Mouse (Mus musculus): Measurements from ENCODE around the gene Dot1l. TPM values are rescaled to one million over a fixed set of nuclear protein-coding genes. Genes with fewer than 3 reads are reported as not detected.

Gene Dot1l
- 46.3 and 56.0 TPM in 2 replicates for polyA plus RNA-seq (2012; rRNA removed)

DNA sequence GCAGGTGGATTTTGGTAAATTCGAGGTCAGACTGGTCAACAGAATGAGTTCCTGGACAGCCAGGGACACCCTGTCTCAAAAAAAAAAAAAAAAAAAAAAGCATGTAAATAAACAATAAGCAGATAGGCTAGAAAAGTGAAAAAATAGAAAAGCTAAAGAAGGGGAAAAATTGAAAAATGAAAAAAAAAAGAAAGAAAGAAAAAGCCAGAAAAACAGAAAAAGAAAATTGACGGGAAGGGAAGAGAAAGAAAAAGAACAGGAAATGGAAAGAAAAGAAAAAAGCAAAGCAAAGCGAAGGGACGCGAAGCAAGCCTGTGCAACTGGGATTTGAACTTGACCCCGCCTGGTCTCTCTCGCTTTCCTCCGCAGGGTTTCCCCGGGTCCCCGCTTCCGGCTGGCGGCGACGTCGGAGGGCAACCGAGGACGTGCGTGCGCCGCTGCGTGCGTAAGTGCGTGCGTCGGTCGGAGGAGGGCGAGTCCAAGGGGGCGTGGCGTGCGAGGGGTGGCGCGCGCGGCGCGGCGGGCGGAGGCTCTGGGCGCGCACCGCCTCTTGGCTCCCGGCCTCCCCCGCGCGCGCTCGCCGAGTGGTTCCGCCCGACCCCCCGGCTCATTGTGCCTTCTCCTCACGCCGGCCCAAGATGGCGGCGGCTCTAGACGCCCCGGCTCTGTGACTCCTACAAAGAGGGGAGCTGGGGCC lies at the start of gene Dot1l:
Gene Dot1l, plus strand, starts transcription at position 613 of the 697 bp plus-strand sequence.

DNA sequence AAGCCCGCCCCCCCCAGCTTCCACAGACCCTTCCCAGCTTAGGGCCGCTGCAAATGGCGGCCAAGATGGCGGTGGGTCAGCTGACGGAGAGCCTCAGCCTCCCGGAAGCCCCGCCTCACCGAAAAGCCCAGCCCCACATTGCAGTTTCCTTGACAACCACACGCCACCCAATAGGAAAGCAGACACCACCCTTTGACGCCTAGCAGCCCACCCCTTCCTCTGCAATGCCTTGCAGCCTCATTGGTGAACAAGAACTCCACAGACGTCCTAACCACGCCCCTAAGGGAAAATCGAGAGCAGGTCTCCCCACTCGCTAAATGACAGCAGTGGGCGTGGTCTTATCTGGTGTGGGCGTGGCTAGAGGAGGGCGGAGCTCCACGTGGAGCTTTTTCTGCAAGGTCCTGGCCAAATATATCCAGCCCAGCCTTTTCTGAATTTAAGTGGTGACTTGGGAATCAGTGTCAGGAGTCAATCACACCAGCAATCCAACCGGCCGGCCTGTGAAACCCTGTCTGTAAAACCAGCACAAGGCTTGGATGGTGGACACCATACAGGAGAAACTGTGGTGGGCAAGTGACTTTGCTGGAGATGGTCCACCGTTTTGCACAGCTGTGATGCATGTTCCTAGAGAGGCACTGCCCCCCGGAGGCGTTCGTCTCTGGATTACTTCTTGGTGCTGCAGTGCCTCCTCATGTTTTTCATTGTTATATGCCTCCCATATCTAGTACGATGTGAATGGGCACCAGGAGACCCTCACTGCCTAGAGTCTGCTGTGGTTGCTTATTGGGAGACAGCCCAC lies 12.6 kb upstream of the Dot1l start, which contains the start of gene Ap3d1:
Gene Ap3d1, minus strand, starts transcription at position 85 of the 799 bp plus-strand sequence.

DNA sequence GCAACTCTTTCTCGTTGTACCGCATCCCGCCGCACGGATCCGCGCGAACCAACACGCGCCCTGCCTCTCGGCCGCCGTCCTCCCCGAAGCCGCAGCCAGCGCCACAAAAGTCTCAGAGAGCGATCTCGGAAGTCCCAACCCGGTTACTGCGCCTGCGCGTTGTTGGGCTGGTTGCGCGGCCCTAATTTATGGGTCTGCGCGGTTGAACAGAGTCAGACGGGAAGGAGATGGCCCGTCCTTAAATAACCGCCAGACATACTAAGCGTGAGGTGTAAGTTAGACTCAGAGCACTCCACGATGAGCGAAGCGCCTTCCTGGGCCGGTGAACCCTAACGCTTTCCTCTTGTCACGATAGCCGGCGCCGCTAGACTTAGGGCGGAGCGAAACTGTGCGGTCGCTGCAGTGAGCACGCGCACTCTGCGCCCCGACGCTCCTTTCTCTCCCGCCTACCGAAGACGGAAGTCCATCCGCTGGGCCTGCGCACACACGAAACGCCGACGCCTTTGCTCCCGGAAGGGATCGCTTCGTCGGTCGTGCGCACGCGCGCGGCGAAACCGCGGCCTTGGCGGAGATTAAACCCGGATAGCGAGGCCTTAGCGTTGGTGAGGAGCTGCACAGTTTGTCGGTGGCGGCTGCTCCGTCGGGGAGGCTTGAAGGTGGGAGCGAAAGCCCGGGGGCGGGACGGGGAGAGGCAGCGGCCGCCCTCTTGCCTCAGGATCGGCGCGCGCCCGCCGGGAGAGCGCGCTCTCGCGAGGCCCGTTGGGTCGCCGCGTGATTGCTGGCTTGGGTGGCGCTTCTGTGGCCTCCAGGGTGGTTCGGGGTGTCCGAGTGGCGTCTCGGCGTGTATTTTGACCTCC lies 43.4 kb downstream of the Dot1l start, which contains the start of the genes Sf3a2 and Plekhj1:
Gene Sf3a2, plus strand, starts transcription at position 49 of the 857 bp plus-strand sequence.
Gene Plekhj1, minus strand, starts transcription at position 477 of the 857 bp plus-strand sequence.

DNA sequence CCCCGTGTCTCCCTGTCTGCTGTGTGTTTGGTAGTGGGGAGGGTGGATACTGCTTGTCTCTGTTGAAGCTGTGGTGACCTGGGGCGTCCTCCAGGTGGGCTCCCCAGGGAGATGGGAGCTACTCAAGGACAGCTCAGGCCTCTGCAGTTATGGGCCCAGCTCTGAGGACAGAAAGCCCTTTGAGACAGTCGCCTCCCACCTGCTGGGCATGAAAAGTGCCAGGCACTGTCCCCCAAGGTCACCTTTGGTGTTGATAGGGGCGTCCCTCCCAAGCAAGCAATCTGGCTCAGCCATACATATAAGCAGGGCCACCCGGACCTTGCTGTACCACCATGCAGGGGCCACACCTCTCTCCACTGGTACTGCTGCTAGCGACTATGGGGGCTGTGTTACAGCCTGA lies 49.9 kb downstream of the Dot1l start, which contains the start of gene Amh:
Gene Amh, plus strand, starts transcription at position 328 of the 400 bp plus-strand sequence.

DNA sequence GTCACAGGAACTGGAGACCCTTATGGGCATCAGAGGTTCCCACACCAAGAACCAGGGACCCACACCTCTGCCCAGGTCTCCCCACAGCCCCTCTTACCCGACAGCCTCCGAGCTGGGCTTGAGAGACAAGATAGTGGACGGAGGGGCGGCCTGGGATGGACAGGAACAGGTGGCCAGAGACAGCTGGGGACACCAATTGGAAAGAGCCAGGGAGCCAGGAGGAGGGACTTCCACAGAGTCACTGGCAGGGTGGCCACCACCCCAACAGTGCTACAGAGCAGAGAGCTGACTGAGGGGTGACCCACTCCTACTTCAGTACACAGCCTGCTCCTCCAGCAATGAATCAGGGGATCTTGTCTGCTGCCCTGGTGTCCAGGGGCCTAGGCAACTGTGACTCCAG lies 58.4 kb downstream of the Dot1l start, which contains the start of gene Jsrp1:
Gene Jsrp1, minus strand, starts transcription at position 133 of the 400 bp plus-strand sequence.

DNA sequence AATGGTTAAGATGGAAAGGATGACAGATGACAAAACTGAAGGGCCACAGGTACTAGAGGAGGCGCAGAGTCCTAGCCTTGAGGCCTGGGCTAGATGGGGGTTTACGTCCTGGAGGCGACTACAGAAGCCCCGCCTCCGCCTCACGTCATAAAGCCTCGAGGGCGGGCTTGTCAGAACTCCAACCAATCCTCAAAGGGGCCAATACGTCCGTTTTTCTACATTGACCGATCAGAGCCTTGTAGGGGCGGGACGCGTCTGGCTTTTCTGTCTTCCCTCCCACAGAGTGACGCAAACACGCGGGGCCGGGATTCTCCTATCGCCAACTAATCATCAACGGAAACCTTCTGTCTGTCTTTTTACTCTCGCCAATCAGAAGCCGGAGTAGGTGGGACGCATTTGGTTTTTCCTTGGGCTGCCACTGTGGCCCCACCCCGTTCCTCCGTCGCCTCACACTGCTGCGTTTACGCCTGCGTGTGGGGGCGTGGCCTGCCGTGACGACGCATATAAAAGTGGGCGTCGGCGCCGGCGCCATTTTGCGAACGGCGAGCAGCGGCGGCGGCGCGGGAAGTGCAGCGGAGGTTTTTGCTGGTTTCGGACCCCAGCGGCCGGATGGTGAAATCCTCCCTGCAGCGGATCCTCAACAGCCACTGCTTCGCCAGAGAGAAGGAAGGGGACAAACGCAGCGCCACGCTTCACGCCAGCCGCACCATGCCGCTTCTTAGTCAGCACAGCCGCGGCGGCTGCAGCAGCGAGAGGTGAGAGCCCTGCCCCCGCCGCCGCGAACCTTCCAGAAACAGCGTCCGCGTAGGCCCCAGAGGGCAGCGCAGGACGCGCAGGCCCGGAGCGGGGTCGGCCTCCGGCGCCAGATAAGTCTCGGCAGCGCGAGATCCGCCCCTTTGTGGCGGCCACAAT lies 71.4 kb downstream of the Dot1l start, which contains the start of gene Oaz1:
Gene Oaz1, plus strand, starts transcription at position 506 of the 912 bp plus-strand sequence.

DNA sequence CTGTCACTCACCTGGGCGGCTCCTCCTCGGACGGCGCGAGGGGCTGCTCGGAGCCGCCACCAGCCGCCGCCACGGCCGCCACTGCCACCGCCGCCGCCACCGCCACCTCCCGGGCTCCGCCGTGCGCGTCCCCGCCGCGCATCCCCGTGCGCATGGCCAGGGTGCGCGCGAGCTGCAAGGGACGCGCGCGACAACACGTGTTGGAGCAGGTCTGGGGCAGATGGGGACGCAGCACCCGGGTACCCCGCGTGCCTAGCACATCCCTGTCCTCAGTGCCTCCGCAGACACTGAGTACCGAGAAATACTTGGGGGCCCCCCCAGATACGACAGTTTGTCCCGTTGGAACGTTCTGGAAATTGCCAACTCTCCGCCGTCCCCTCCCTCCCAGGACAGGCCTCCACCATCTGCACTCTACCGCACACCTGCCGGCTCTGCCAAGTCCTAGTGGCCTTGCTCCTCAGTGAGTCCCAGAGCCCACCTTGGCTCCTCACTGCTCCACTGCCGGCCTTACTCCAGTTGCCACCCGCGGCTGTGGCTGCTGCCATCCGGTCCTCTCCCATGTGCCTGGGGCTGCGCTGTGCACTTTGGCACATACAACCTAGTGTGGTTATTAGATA lies 89.0 kb downstream of the Dot1l start, which contains the start of gene Lingo3:
Gene Lingo3, minus strand, starts transcription at position 109 of the 617 bp plus-strand sequence.

Other genes starting within 250 kb of the Dot1l start
- 0.58 and 0.81 TPM in 2 replicates for gene Atp8b3, start 216.1 kb upstream of the Dot1l start, polyA plus RNA-seq (2012; rRNA removed)
- gene Rexo1, start 193.6 kb upstream of the Dot1l start, polyA plus RNA-seq (2012; rRNA removed): 59.5 and 61.4 TPM in 2 replicates
- gene Klf16, start 177.9 kb upstream of the Dot1l start, polyA plus RNA-seq (2012; rRNA removed): 13.9 and 14.8 TPM in 2 replicates
- 126 and 131 TPM in 2 replicates for gene Abhd17a, start 164.9 kb upstream of the Dot1l start, polyA plus RNA-seq (2012; rRNA removed)
- gene Scamp4, start 152.3 kb upstream of the Dot1l start, polyA plus RNA-seq (2012; rRNA removed): 53.6 and 62.1 TPM in 2 replicates
- gene Adat3, start 152.3 kb upstream of the Dot1l start, polyA plus RNA-seq (2012; rRNA removed): 11.3 and 11.5 TPM in 2 replicates
- 4.7 TPM in 2 replicates for gene Gm49322, start 149.2 kb upstream of the Dot1l start, polyA plus RNA-seq (2012; rRNA removed)
- gene Csnk1g2, start 132.4 kb upstream of the Dot1l start, polyA plus RNA-seq (2012; rRNA removed): 203 and 212 TPM in 2 replicates
- 93.0 and 93.8 TPM in 2 replicates for gene Btbd2, start 98.1 kb upstream of the Dot1l start, polyA plus RNA-seq (2012; rRNA removed)
- gene Mknk2, start 77.1 kb upstream of the Dot1l start, polyA plus RNA-seq (2012; rRNA removed): 87.9 and 92.8 TPM in 2 replicates
- gene Mob3a, start 53.2 kb upstream of the Dot1l start, polyA plus RNA-seq (2012; rRNA removed): 34.5 and 37.2 TPM in 2 replicates
- gene Izumo4, start 53.0 kb upstream of the Dot1l start, polyA plus RNA-seq (2012; rRNA removed): 66.3 and 70.4 TPM in 2 replicates
- 153 and 171 TPM in 2 replicates for gene Ap3d1, start 12.9 kb upstream of the Dot1l start, polyA plus RNA-seq (2012; rRNA removed)
- 85.0 and 92.8 TPM in 2 replicates for gene Sf3a2, start 43.0 kb downstream of the Dot1l start, polyA plus RNA-seq (2012; rRNA removed)
- gene Plekhj1, start 43.4 kb downstream of the Dot1l start, polyA plus RNA-seq (2012; rRNA removed): 116 and 118 TPM in 2 replicates
- 1.4 and 1.5 TPM in 2 replicates for gene Amh, start 50.0 kb downstream of the Dot1l start, polyA plus RNA-seq (2012; rRNA removed)
- gene Jsrp1, start 58.3 kb downstream of the Dot1l start, polyA plus RNA-seq (2012; rRNA removed): 0.48 and 2.0 TPM in 2 replicates
- 683 and 719 TPM in 2 replicates for gene Oaz1, start 71.5 kb downstream of the Dot1l start, polyA plus RNA-seq (2012; rRNA removed)
- 3.6 and 3.8 TPM in 2 replicates for gene Lingo3, start 88.8 kb downstream of the Dot1l start, polyA plus RNA-seq (2012; rRNA removed)
- 387 and 393 TPM in 2 replicates for gene Lsm7, start 100.0 kb downstream of the Dot1l start, polyA plus RNA-seq (2012; rRNA removed)
- gene Sppl2b, start 100.1 kb downstream of the Dot1l start, polyA plus RNA-seq (2012; rRNA removed): 92.4 and 97.1 TPM in 2 replicates
- 0.18 and 0.24 TPM in 2 replicates for gene Tmprss9, start 116.6 kb downstream of the Dot1l start, polyA plus RNA-seq (2012; rRNA removed)
- gene Timm13, start 145.8 kb downstream of the Dot1l start, polyA plus RNA-seq (2012; rRNA removed): 220 and 228 TPM in 2 replicates
- gene Lmnb2, start 163.0 kb downstream of the Dot1l start, polyA plus RNA-seq (2012; rRNA removed): 67.4 and 72.6 TPM in 2 replicates
- gene Gadd45b, start 174.9 kb downstream of the Dot1l start, polyA plus RNA-seq (2012; rRNA removed): 11.8 and 18.5 TPM in 2 replicates

Data from central nervous system, embryonic 14 days (tissue).